Mouse (Mus musculus) G1E (cell line): ENCODE results near the gene Rabl3.

Experiments used
- CTCF ChIP-seq: IDR thresholded peaks from 2 replicates; pipeline ENCODE4 v1.5.1; 2012; ENCODE audit warnings: low read depth, low read length, inconsistent platforms, mixed read lengths
- POLR2AphosphoS5 ChIP-seq: IDR thresholded peaks from 2 replicates; pipeline ENCODE4 v1.6.1; 2012; ENCODE audit warnings: low read depth, low read length, inconsistent platforms; ENCODE audit not compliant: insufficient replicate concordance

DNA sequence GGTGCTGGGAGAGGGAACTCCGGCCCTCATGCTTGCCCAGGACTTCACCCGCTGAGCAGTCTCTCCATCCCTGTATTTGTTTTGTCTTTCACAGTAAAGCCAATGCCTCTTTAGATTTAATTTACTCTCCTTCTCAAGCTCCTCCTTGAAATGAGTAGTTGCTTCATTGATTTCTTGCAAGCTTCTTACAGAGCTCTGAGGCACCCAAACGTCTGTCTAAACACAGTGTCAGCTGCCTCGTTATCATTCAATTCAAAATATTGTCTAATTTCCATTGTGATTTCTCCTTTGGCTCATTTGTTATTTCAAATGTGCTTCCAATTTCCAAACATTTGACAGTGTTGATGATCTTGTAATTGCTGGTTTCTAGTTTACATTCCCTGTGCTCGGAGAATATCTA lies 6.6 kb downstream of the Rabl3 start:
- TF ChIP-seq POLR2AphosphoS5 (no peak), CTCF (no peak)
